Mouse (Mus musculus) limb, embryonic 13.5 days (tissue): ENCODE results near the gene Dnah9. TPM values are rescaled to one million over a fixed set of nuclear protein-coding genes. Genes with fewer than 3 reads are reported as not detected.

Experiments
- ATAC-seq: fragments of 200-750 bp; cut with Nextera tagmentation; 2 replicates; pipeline ENCODE4 v1.8.0; 2017; ENCODE audit warnings: low read depth, moderate number of reproducible peaks, moderate TSS enrichment; ENCODE audit not compliant: low FRiP score
- H3K27ac ChIP-seq: fragments of 300-500 bp; sonication (generic); 2 replicates; pipeline ENCODE4 v1.5.1; 2015; ENCODE audit warnings: inconsistent platforms, mild to moderate bottlenecking, moderate library complexity
- H3K27me3 ChIP-seq: fragments of 300-500 bp; sonication (generic); 2 replicates; pipeline ENCODE4 v1.6.1; 2015; ENCODE audit warnings: mild to moderate bottlenecking, inconsistent platforms
- H3K36me3 ChIP-seq: fragments of 300-500 bp; sonication (generic); 2 replicates; pipeline ENCODE4 v1.6.1; 2015; ENCODE audit warnings: inconsistent platforms, mild to moderate bottlenecking, moderate library complexity
- H3K4me1 ChIP-seq: fragments of 300-500 bp; sonication (generic); 2 replicates; pipeline ENCODE4 v1.6.1; 2015; ENCODE audit warnings: inconsistent platforms
- H3K4me2 ChIP-seq: fragments of 300-500 bp; sonication (generic); replicated peaks from 2 replicates; pipeline ENCODE4 v1.6.1; 2015; ENCODE audit warnings: inconsistent platforms, mild to moderate bottlenecking, moderate library complexity
- H3K4me3 ChIP-seq: fragments of 300-500 bp; sonication (generic); 2 replicates; pipeline ENCODE4 v1.5.1; 2015; ENCODE audit warnings: moderate library complexity, mild to moderate bottlenecking, inconsistent platforms
- H3K9ac ChIP-seq: fragments of 300-500 bp; sonication (generic); 2 replicates; pipeline ENCODE4 v1.6.1; 2015; ENCODE audit warnings: mild to moderate bottlenecking, inconsistent platforms
- H3K9me3 ChIP-seq: fragments of 300-500 bp; sonication (generic); 2 replicates; pipeline ENCODE4 v1.6.1; 2016; ENCODE audit warnings: inconsistent platforms
- WGBS: fragments of 180-500 bp; shearing (Covaris S2); methylation state at CpG from one replicate; pipeline ENCODE4 v1.1.7; 2015; 5-methylcytosine and 5-hydroxymethylcytosine counted together
- polyA plus RNA-seq: library from polyadenylated mRNA; unstranded; fragments of >200 nt; fragmentation: Nextera tagmentation; extraction: Ambion mirVana; gene quantifications from 2 replicates; pipeline ENCODE4 v1.2.1, GENCODE M21; 2015

Dnah9 gene
- polyA plus RNA-seq, result 0.14 and 0.23 TPM in 2 replicates

DNA sequence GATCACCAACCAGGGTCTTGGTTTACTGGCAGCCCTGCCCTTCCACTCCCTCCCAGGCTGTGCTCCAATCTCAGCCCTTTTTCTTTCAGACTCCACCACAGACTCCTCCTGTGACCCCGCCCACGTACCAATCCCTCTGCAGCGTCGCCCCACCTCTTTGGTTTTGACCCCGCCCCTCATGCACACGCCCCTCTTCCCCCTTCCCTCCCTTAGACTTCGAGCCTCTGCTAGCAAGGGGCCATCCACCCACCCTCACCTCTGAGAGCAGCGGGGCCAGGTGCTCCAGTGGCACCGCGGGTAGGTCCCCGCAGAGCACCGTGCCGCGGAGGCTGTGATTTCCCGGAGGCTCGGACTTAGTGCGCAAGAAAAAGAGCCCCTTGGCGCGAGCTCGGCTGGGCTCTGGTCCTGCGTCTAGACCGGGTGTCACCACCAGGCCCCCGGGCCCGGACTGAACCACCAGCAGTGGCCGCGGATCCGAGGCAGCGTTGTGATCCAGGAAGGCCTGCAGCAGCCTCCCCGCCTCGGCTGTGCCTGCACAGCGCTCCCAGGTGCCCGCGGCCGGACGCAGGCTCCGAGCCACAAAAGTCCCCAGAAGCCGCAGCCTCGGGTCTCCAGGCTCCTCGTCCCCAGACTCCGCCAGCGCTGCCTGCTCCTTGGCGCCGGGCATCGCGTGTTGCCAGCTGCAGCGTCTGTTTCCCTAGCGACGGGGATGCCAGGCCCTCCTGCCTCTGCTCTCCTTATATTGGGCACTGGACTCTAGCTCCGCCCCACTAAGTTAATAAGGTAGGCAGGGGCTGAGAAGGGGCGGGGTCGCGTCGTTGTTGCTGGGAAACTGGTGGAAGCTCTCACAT, at the start of gene Dnah9:
TSS of gene Dnah9 (minus strand) at position 751 of the 851 bp plus-strand sequence.
- peak within 1 kb of the TSS; percentile 98 for H3K4me2 ChIP-seq
- peaks cover 6% of the 10 kb centered on the region for H3K4me1 ChIP-seq
- peak within 1 kb of the TSS; percentile 40 for H3K9ac ChIP-seq
- H3K27ac ChIP-seq, result no peak within 1 kb of the TSS
- ATAC-seq, result peak; percentile 93
- no peaks in the 10 kb centered on the region for H3K36me3 ChIP-seq
- under 1% methylated on average over 53 of the region's 53 CpGs for WGBS
- peak within 1 kb of the TSS; percentile 58 for H3K4me3 ChIP-seq
- H3K9me3 ChIP-seq, result no peaks in the 10 kb centered on the region
- peaks cover 14% of the 10 kb centered on the region for H3K27me3 ChIP-seq

GRCm38 (mm10) chr11:66188627-66189287, 20.4 kb upstream of the Dnah9 start:
- Histone ChIP-seq H3K9me3 (no peaks in the 10 kb centered on the region), H3K27ac (no peak overlapping the region), H3K27me3 (no peaks in the 10 kb centered on the region), H3K9ac (no peak overlapping the region), H3K4me3 (no peak overlapping the region), H3K4me2 (no peak overlapping the region), H3K36me3 (no peaks in the 10 kb centered on the region), H3K4me1 (no peaks in the 10 kb centered on the region)
- peak; percentile 54; the same call in 1 of the 2 replicates for ATAC-seq
- WGBS, result 79% methylated on average over 3 of the region's 3 CpGs

GRCm38 (mm10) chr11:66188146-66188545, 19.8 kb upstream of the Dnah9 start:
- Histone ChIP-seq H3K9me3 (no peaks in the 10 kb centered on the region), H3K27me3 (no peaks in the 10 kb centered on the region), H3K4me3 (no peak overlapping the region), H3K4me1 (no peaks in the 10 kb centered on the region), H3K27ac (no peak overlapping the region), H3K9ac (no peak overlapping the region), H3K36me3 (no peaks in the 10 kb centered on the region), H3K4me2 (no peak overlapping the region)
- no peak for ATAC-seq
- WGBS, result 89% methylated on average over 2 of the region's 2 CpGs

DNA sequence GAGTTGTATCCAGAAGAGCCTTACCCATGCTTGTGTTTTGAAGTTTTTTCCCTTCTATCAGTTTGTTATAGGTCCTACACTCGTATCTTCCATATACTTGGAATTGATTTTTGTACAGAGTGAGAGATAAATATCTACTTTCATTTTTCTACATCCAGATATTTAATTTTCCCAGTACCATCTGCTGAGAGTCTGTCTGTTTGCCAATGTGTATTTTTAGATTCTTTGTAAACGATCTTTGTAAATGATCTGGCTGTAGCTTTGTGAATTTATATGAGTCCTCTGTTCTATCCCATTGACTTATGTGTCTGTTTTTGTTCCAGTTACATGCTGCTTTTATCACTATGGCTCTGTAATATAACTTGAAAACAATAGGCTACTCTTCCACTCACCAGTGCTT, 9.4 kb upstream of the Dnah9 start:
- H3K27me3 ChIP-seq, result no peaks in the 10 kb centered on the region
- no peak overlapping the region for H3K27ac ChIP-seq
- no peak for ATAC-seq
- H3K4me2 ChIP-seq, result no peak overlapping the region
- 80% methylated on average over 2 of the region's 2 CpGs for WGBS
- H3K4me3 ChIP-seq, result no peak overlapping the region
- no peaks in the 10 kb centered on the region for H3K4me1 ChIP-seq
- H3K9me3 ChIP-seq, result peaks cover 5% of the 10 kb centered on the region; the same call in 1 of the 2 replicates
- no peak overlapping the region for H3K9ac ChIP-seq
- H3K36me3 ChIP-seq, result no peaks in the 10 kb centered on the region

- WGBS, result 76% methylated on average over 2 of the region's 2 CpGs
- Histone ChIP-seq H3K4me3 (no peak overlapping the region), H3K9ac (no peak overlapping the region), H3K4me2 (no peak overlapping the region), H3K27ac (no peak overlapping the region), H3K36me3 (no peaks in the 10 kb centered on the region), H3K27me3 (0 out of 2 replicates have a peak, but pooled peaks cover 8% of the 10 kb centered on the region), H3K4me1 (peaks cover 6% of the 10 kb centered on the region), H3K9me3 (no peaks in the 10 kb centered on the region)
- ATAC-seq, result no peak
These were observed 4.3 kb downstream of the Dnah9 start for GRCm38 (mm10) chr11:66164022-66164421.

DNA sequence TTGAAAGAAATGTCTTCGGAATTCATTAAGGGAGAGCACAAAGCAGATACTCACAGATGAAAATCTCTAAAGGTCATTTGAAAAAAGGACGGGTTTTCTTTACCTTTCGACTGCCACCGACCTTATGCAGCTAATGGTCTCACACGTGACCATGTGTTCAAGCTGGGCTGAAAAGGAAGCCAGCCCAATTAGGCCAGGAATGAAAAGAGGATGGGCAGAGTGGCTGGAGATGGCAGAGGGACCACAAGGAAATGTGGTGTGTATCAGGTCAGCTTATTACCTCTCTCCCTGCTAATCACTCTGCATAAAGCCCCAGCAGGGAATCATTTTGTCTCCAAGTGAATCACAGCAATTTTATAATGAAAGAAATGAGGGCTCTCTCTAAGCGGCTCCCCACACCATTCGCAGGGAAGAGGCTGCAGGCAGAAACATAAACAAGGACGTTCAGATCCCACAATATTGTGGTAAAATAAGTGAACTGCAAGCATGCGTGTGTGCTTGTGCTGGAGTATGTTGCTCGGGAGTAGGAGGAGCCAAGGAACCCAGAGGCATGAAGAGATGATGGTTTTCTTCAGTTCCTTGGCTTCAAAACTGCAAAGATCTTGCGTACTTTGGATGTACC, 27.6 kb downstream of the Dnah9 start:
- Histone ChIP-seq H3K4me3 (no peak overlapping the region), H3K4me1 (no peaks in the 10 kb centered on the region), H3K9ac (no peak overlapping the region), H3K9me3 (no peaks in the 10 kb centered on the region), H3K27me3 (0 out of 2 replicates have a peak, but pooled peaks cover 2% of the 10 kb centered on the region), H3K4me2 (no peak overlapping the region), H3K36me3 (no peaks in the 10 kb centered on the region), H3K27ac (no peak overlapping the region)
- 55% methylated on average over 11 of the region's 11 CpGs for WGBS
- ATAC-seq, result no peak

DNA sequence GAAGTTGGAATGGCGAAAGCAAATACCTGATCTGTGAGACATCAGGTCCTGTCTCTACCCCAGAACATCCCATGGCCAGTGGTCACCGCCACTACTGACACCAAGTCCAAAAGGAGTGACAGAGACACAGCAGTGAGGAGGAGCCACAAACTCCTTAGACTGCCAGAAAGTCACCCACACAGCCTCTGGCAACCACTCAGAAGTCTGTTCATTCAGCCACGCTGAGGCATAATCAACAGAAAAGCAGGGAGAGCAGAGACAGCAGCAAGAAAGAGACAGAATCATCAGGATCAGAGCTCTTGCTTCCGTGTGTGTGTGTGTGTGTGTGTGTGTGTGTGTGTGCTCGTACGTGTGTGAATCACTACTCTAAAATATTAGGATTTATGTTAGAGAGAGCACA, 33.5 kb downstream of the Dnah9 start:
- Histone ChIP-seq H3K4me1 (no peaks in the 10 kb centered on the region), H3K27me3 (no peaks in the 10 kb centered on the region), H3K9ac (no peak overlapping the region), H3K36me3 (no peaks in the 10 kb centered on the region), H3K4me3 (no peak overlapping the region), H3K4me2 (no peak overlapping the region), H3K9me3 (no peaks in the 10 kb centered on the region), H3K27ac (no peak overlapping the region)
- ATAC-seq, result no peak
- 82% methylated on average over 6 of the region's 6 CpGs for WGBS

DNA sequence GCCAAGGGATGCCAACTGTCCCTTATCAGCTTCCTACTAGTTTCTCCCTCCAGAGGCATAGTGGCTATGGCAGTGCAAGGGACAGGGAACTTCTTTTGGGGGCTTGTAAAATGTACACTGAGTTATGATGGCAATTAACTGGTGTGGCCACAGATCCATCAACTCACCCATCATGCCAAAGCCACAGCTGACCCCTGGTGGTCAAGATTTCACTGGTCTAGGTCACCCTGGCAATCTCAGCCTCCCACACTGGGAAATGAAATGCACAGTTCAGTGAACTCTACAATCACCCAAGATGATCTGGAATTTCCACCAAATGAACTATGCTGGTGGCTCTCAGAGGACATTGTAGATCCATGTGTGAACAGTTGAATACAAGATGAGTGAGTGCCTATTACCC, 42.2 kb downstream of the Dnah9 start:
- Histone ChIP-seq H3K9me3 (no peaks in the 10 kb centered on the region), H3K4me1 (peaks cover 8% of the 10 kb centered on the region; the same call in 1 of the 2 replicates), H3K27me3 (no peaks in the 10 kb centered on the region), H3K9ac (no peak overlapping the region), H3K4me3 (no peak overlapping the region), H3K27ac (no peak overlapping the region), H3K4me2 (no peak overlapping the region), H3K36me3 (no peaks in the 10 kb centered on the region)
- no peak for ATAC-seq

- no peak overlapping the region for H3K4me3 ChIP-seq
- ATAC-seq, result no peak
- H3K4me1 ChIP-seq, result peaks cover 8% of the 10 kb centered on the region; the same call in 1 of the 2 replicates
- H3K27me3 ChIP-seq, result no peaks in the 10 kb centered on the region
- no peaks in the 10 kb centered on the region for H3K36me3 ChIP-seq
- H3K27ac ChIP-seq, result no peak overlapping the region
- no peak overlapping the region for H3K4me2 ChIP-seq
- 54% methylated on average over 6 of the region's 6 CpGs for WGBS
- no peak overlapping the region for H3K9ac ChIP-seq
- no peaks in the 10 kb centered on the region for H3K9me3 ChIP-seq
These were observed 43.9 kb downstream of the Dnah9 start for GRCm38 (mm10) chr11:66124496-66124895.

- H3K27me3 ChIP-seq, result no peaks in the 10 kb centered on the region
- H3K27ac ChIP-seq, result no peak overlapping the region
- H3K9ac ChIP-seq, result no peak overlapping the region
- H3K4me2 ChIP-seq, result no peak overlapping the region
- ATAC-seq, result no peak
- H3K9me3 ChIP-seq, result no peaks in the 10 kb centered on the region
- H3K36me3 ChIP-seq, result no peaks in the 10 kb centered on the region
- peaks cover 8% of the 10 kb centered on the region; the same call in 1 of the 2 replicates for H3K4me1 ChIP-seq
- 24% methylated on average over 3 of the region's 3 CpGs for WGBS
- no peak overlapping the region for H3K4me3 ChIP-seq
These were observed 46.3 kb downstream of the Dnah9 start for GRCm38 (mm10) chr11:66122017-66122416.

DNA sequence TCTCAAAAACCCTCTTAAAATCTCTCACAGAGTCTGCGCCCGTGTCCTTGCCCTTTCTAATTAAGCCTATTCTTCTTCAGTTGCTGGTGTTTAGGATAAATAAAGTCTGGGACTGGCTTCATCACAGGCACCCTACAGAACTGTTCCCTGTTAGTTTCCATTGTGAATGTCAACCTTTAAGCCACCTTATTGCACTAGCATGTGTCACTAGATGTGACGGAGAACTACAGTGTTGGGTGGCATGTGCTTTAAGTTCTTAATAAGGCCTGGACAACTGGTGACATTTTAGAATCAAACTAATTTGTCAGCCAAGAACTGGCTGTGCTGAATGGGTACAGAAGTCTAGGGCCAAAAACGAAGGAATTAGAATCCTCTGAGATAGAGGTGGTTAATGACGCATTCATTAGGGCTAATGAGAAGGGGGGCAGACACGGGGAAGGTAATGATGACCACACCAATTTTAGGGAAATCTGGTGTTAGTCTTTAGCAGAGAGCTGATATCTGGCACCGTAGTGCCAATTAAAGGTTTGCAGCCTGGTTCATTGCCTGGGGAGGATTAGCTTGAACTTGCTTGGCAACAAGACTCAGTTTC, 84.6 kb downstream of the Dnah9 start:
- no peak overlapping the region for H3K9ac ChIP-seq
- H3K36me3 ChIP-seq, result no peaks in the 10 kb centered on the region
- H3K27me3 ChIP-seq, result 0 out of 2 replicates have a peak, but pooled peaks cover 3% of the 10 kb centered on the region
- WGBS, result 59% methylated on average over 7 of the region's 7 CpGs
- no peak overlapping the region for H3K27ac ChIP-seq
- no peaks in the 10 kb centered on the region for H3K9me3 ChIP-seq
- H3K4me1 ChIP-seq, result no peaks in the 10 kb centered on the region
- ATAC-seq, result no peak
- no peak overlapping the region for H3K4me2 ChIP-seq
- no peak overlapping the region for H3K4me3 ChIP-seq

GRCm38 (mm10) chr11:66072921-66073320, 95.4 kb downstream of the Dnah9 start:
- Histone ChIP-seq H3K4me3 (no peak overlapping the region), H3K27ac (no peak overlapping the region), H3K4me1 (no peaks in the 10 kb centered on the region), H3K9me3 (no peaks in the 10 kb centered on the region), H3K9ac (no peak overlapping the region), H3K27me3 (no peaks in the 10 kb centered on the region), H3K4me2 (no peak overlapping the region), H3K36me3 (no peaks in the 10 kb centered on the region)
- WGBS, result 72% methylated on average over 5 of the region's 5 CpGs
- no peak for ATAC-seq
